Mouse (Mus musculus) G1E (cell line): ENCODE data around the gene Ppil2.

Source experiments
- CTCF ChIP-seq: IDR thresholded peaks from 2 replicates; pipeline ENCODE4 v1.5.1; 2012; ENCODE audit warnings: low read depth, low read length, inconsistent platforms, mixed read lengths
- GATA1 ChIP-seq: IDR thresholded peaks from 2 replicates; pipeline ENCODE4 v1.6.1; 2012; ENCODE audit warnings: borderline replicate concordance, low read length, inconsistent platforms, mixed read lengths
- GATA2 ChIP-seq: IDR thresholded peaks from 2 replicates; pipeline ENCODE4 v1.6.1; 2012; ENCODE audit warnings: low read depth, low read length, inconsistent platforms, borderline replicate concordance
- POLR2AphosphoS5 ChIP-seq: IDR thresholded peaks from 2 replicates; pipeline ENCODE4 v1.6.1; 2012; ENCODE audit warnings: low read depth, low read length, inconsistent platforms; ENCODE audit not compliant: insufficient replicate concordance
- TAL1 ChIP-seq: conservative IDR thresholded peaks from 2 replicates; pipeline ENCODE4 v1.6.1; 2012; ENCODE audit warnings: low read depth, low read length, inconsistent platforms, mixed read lengths

GRCm38 (mm10) chr16:17137355-17137754 lies 26.3 kb upstream of the Ppil2 start:
- TF ChIP-seq CTCF (no peak), GATA1 (no peak), TAL1 (no peak), GATA2 (no peak), POLR2AphosphoS5 (no peak)
